Mouse (Mus musculus) forebrain, postnatal 0 days (tissue): ENCODE data around the gene Cpa3. TPM values are rescaled to one million over a fixed set of nuclear protein-coding genes. Genes with fewer than 3 reads are reported as not detected.

Experiments used
- ATAC-seq: fragments of 200-750 bp; cut with Nextera tagmentation; 2 replicates; pipeline ENCODE4 v1.8.0; 2017; ENCODE audit warnings: mild to moderate bottlenecking, moderate library complexity
- DNase-seq: peaks from one replicate; pipeline ENCODE4 v3.0.0-alpha.2; 2015
- H3K27ac ChIP-seq: fragments of 300-500 bp; sonication (generic); 2 replicates; pipeline ENCODE4 v1.5.1; 2014; ENCODE audit warnings: low read depth, mild to moderate bottlenecking, antibody characterized with exemption, low read length, moderate library complexity, mixed read lengths
- H3K27me3 ChIP-seq: fragments of 300-500 bp; sonication (generic); 2 replicates; pipeline ENCODE4 v1.6.1; 2014; ENCODE audit warnings: mild to moderate bottlenecking, low read length, mixed read lengths; ENCODE audit not compliant: insufficient read depth
- H3K36me3 ChIP-seq: fragments of 300-500 bp; sonication (generic); 2 replicates; pipeline ENCODE4 v1.6.1; 2014; ENCODE audit warnings: mild to moderate bottlenecking, moderate library complexity; ENCODE audit not compliant: insufficient read depth
- H3K4me1 ChIP-seq: fragments of 300-500 bp; sonication (generic); 2 replicates; pipeline ENCODE4 v1.6.1; 2014; ENCODE audit warnings: antibody characterized with exemption; ENCODE audit not compliant: insufficient read depth
- H3K4me2 ChIP-seq: fragments of 300-500 bp; sonication (generic); 2 replicates; pipeline ENCODE4 v1.6.1; 2014; ENCODE audit warnings: low read depth, mild to moderate bottlenecking, moderate library complexity
- H3K4me3 ChIP-seq: fragments of 300-500 bp; sonication (generic); 2 replicates; pipeline ENCODE4 v1.5.1; 2014; ENCODE audit warnings: low read depth, low read length, mixed read lengths
- H3K9ac ChIP-seq: fragments of 300-500 bp; sonication (generic); 2 replicates; pipeline ENCODE4 v1.6.1; 2014; ENCODE audit warnings: mild to moderate bottlenecking
- H3K9me3 ChIP-seq: fragments of 300-500 bp; sonication (generic); 2 replicates; pipeline ENCODE4 v1.6.1; 2016; ENCODE audit warnings: low read length
- CTCF ChIP-seq: sonication (generic); IDR thresholded peaks from 2 replicates; pipeline ENCODE4 v1.5.1; 2016; ENCODE audit warnings: antibody characterized with exemption, control low read depth, low read depth
- WGBS: fragments of 180-500 bp; shearing (Covaris S2); extraction: QIAGEN DNeasy Blood & Tissue Kit; methylation state at CpG from one replicate; pipeline ENCODE4 v1.1.7; 2014; 5-methylcytosine and 5-hydroxymethylcytosine counted together
- microRNA-seq, 2 experiments: library from miRNA; unstranded; fragments of <30 nt; microRNA quantifications; one replicate each; pipeline ENCODE4; 2016
- polyA plus RNA-seq: library from polyadenylated mRNA; unstranded; fragments of >200 nt; fragmentation: Nextera tagmentation; extraction: Ambion mirVana; gene quantifications from 2 replicates; pipeline ENCODE4 v1.2.1, GENCODE M21; 2015
- total RNA-seq: library from RNA; depleted of rRNA; stranded (reverse); fragments of >200 nt; gene quantifications from 2 replicates; pipeline ENCODE4 v1.2.3, GENCODE M21; 2014; rRNA removed

Gene Cpa3
- total and polyA plus RNA-seq, 2 experiments from 2014 or later: 0.57 to 3.1 TPM

- Histone ChIP-seq H3K36me3 (no peaks in the 10 kb centered on the region), H3K27ac (no peak overlapping the region), H3K9me3 (no peaks in the 10 kb centered on the region), H3K4me1 (no peaks in the 10 kb centered on the region), H3K4me3 (no peak overlapping the region), H3K9ac (no peak overlapping the region), H3K4me2 (no peak overlapping the region), H3K27me3 (no peaks in the 10 kb centered on the region)
- no peak for DNase-seq
- no peak for ATAC-seq
- WGBS: 86% methylated on average over 10 of the region's 10 CpGs
- no peak for TF ChIP-seq CTCF
Observed at GRCm38 (mm10) chr3:20197878-20198277, 44.1 kb downstream of the Cpa3 start.

- Histone ChIP-seq H3K27me3 (no peaks in the 10 kb centered on the region), H3K4me3 (no peak overlapping the region), H3K4me2 (no peak overlapping the region), H3K4me1 (no peaks in the 10 kb centered on the region), H3K9ac (no peak overlapping the region), H3K36me3 (no peaks in the 10 kb centered on the region), H3K9me3 (no peaks in the 10 kb centered on the region), H3K27ac (no peak overlapping the region)
- ATAC-seq (no peak), DNase-seq (no peak)
- no peak for TF ChIP-seq CTCF
- WGBS: 71% methylated on average over 5 of the region's 5 CpGs
Observed at GRCm38 (mm10) chr3:20188976-20189675, 52.9 kb downstream of the Cpa3 start.

DNA sequence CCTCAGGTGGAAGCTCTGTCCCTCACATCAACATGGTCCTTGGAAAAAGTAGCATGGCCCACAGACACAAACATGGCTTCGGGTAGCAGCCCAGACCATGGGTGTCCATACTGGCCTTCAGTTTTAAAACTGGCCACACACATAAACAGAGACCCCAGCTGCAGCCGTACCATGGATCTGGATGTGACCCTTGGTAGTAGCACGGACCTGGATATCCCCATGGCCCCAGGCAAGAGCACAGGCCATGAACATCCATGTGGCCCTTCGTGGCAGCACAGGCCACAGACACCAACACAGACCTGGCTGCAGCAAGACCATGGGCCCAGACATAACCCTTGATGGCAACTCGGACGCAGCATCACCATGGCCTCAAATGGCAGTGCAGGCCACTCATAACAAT, 69.6 kb downstream of the Cpa3 start:
- DNase-seq (no peak), ATAC-seq (no peak)
- Histone ChIP-seq H3K9me3 (no peaks in the 10 kb centered on the region), H3K4me3 (no peak overlapping the region), H3K36me3 (no peaks in the 10 kb centered on the region), H3K27ac (no peak overlapping the region), H3K27me3 (no peaks in the 10 kb centered on the region), H3K4me1 (no peaks in the 10 kb centered on the region), H3K9ac (no peak overlapping the region), H3K4me2 (no peak overlapping the region)
- 92% methylated on average over 6 of the region's 6 CpGs for WGBS
- TF ChIP-seq CTCF: no peak

GRCm38 (mm10) chr3:20167487-20167886, 74.5 kb downstream of the Cpa3 start:
- ATAC-seq (no peak), DNase-seq (no peak)
- no peak for TF ChIP-seq CTCF
- Histone ChIP-seq H3K9me3 (no peaks in the 10 kb centered on the region), H3K9ac (no peak overlapping the region), H3K36me3 (no peaks in the 10 kb centered on the region), H3K4me3 (no peak overlapping the region), H3K4me2 (no peak overlapping the region), H3K27me3 (no peaks in the 10 kb centered on the region), H3K4me1 (no peaks in the 10 kb centered on the region), H3K27ac (no peak overlapping the region)
- 81% methylated on average over 1 of the region's 1 CpGs for WGBS

Small RNA genes lying within 50 kb of the gene (microRNA-seq; reads per million reads assigned to microRNA genes)
- gene Mir7007: 0 to 0.12 reads per million in 2 experiments

Other genes starting within 250 kb of the Cpa3 start
- gene Hps3, start 206.9 kb downstream of the Cpa3 start, total RNA-seq: 19.7 and 20.7 TPM in 2 replicates
- gene Hps3, start 206.9 kb downstream of the Cpa3 start, polyA plus RNA-seq: 6.2 and 10.6 TPM in 2 replicates
- gene Hltf, start 184.4 kb downstream of the Cpa3 start, total RNA-seq: 16.2 and 18.2 TPM in 2 replicates
- 8.0 and 8.8 TPM in 2 replicates for gene Hltf, start 184.4 kb downstream of the Cpa3 start, polyA plus RNA-seq
- 27.2 and 35.9 TPM in 2 replicates for gene Gyg, start 86.9 kb downstream of the Cpa3 start, total RNA-seq
- 65.9 and 69.3 TPM in 2 replicates for gene Gyg, start 86.9 kb downstream of the Cpa3 start, polyA plus RNA-seq
- gene Cpb1, start 33.6 kb upstream of the Cpa3 start, total RNA-seq: 0.14 TPM in 1 of 2 replicates, not detected in the other
- gene Cpb1, start 33.6 kb upstream of the Cpa3 start, polyA plus RNA-seq: 0.24 TPM in 2 replicates
- 0.38 TPM in 1 of 2 replicates, not detected in the other for gene Agtr1b, start 125.0 kb upstream of the Cpa3 start, total RNA-seq
- 0.09 and 0.27 TPM in 2 replicates for gene Agtr1b, start 125.0 kb upstream of the Cpa3 start, polyA plus RNA-seq